Mouse (Mus musculus) liver, embryonic 12.5 days (tissue): ENCODE data around the gene Wdr1. TPM values are rescaled to one million over a fixed set of nuclear protein-coding genes. Genes with fewer than 3 reads are reported as not detected.
A peak's percentile ranks its signal among the peaks of the same experiment; 100 is the strongest.

Experiments used
- ATAC-seq: fragments of 200-750 bp; cut with Nextera tagmentation; 2 replicates; pipeline ENCODE4 v1.8.0; 2017; ENCODE audit warnings: moderate number of reproducible peaks, mild to moderate bottlenecking, moderate library complexity
- H3K27ac ChIP-seq: fragments of 300-500 bp; sonication (generic); 2 replicates; pipeline ENCODE4 v1.5.1; 2016; ENCODE audit warnings: mild to moderate bottlenecking
- H3K27me3 ChIP-seq: fragments of 300-500 bp; sonication (generic); replicated peaks from 2 replicates; pipeline ENCODE4 v1.6.1; 2016; ENCODE audit warnings: mild to moderate bottlenecking, moderate library complexity
- H3K36me3 ChIP-seq: fragments of 300-500 bp; sonication (generic); 2 replicates; pipeline ENCODE4 v1.6.1; 2016; ENCODE audit warnings: mild to moderate bottlenecking, moderate library complexity
- H3K4me1 ChIP-seq: fragments of 300-500 bp; sonication (generic); 2 replicates; pipeline ENCODE4 v1.6.1; 2016
- H3K4me2 ChIP-seq: fragments of 300-500 bp; sonication (generic); 2 replicates; pipeline ENCODE4 v1.6.1; 2016; ENCODE audit warnings: mild to moderate bottlenecking, moderate library complexity
- H3K4me3 ChIP-seq: fragments of 300-500 bp; sonication (generic); 2 replicates; pipeline ENCODE4 v1.5.1; 2016; ENCODE audit warnings: mild to moderate bottlenecking, moderate library complexity
- H3K9ac ChIP-seq: fragments of 300-500 bp; sonication (generic); 2 replicates; pipeline ENCODE4 v1.6.1; 2016; ENCODE audit warnings: mild to moderate bottlenecking, moderate library complexity
- H3K9me3 ChIP-seq: fragments of 300-500 bp; sonication (generic); replicated peaks from 2 replicates; pipeline ENCODE4 v1.6.1; 2016; ENCODE audit warnings: mild to moderate bottlenecking, moderate library complexity
- WGBS: fragments of 180-500 bp; shearing (Covaris S2); methylation state at CpG from one replicate; pipeline ENCODE4 v1.1.7; 2016; ENCODE audit not compliant: insufficient replicate concordance; 5-methylcytosine and 5-hydroxymethylcytosine counted together
- polyA plus RNA-seq: library from polyadenylated mRNA; unstranded; fragments of >200 nt; fragmentation: Nextera tagmentation; extraction: Ambion mirVana; gene quantifications from 2 replicates; pipeline ENCODE4 v1.2.1, GENCODE M21; 2016

Gene Wdr1
- polyA plus RNA-seq, 1 experiment from 2014 or later = 131 TPM

DNA sequence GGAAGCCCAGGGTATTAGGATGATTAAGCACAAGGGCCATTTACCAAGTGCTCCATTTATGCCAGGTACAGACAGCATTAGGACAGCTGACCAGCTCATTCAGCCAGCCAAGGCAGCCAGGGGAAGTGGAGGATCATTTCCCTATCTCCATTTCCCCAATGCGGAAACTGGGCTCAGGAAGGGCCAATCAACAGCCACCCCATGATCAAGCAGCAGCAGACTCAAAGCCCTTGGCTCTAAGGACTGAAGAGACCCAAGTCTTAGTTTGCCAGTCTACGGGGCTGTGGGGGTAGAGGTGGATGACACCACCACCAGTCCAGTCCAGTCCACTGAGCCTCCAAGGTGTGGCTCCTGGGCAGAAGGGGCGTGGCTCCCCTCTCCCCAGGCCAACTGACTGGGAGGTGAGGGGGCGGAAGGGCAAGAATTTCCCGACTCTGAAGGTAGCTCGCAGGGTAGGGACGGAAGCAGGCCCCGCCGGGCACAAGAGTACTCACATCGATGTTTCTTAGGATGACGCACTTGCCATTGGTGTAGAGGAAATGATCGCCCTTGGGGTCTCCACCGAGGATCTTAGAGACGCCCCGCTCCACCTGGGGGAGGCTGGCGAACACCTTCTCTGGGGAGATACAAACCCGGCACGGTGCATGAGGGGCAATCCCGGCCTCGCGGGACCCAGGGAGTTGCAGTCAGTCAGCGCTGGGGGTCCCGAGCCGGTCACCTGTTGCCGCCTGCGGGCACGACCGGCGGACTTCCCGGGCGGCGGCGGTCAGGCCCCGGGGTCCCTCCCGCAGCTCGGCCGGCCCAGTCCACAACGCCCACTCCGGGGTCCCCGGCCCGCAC lies 2.2 kb downstream of the Wdr1 start:
- Histone ChIP-seq H3K4me3 (peak overlapping the region; percentile 94), H3K27me3 (no peaks in the 10 kb centered on the region), H3K4me2 (peak overlapping the region; percentile 94), H3K9ac (peak overlapping the region; percentile 98), H3K9me3 (no peaks in the 10 kb centered on the region), H3K36me3 (peaks cover 41% of the 10 kb centered on the region), H3K4me1 (peaks cover 50% of the 10 kb centered on the region), H3K27ac (peak overlapping the region; percentile 96)
- WGBS = under 1% methylated on average over 41 of the region's 41 CpGs
- peak; percentile 33 for ATAC-seq

DNA sequence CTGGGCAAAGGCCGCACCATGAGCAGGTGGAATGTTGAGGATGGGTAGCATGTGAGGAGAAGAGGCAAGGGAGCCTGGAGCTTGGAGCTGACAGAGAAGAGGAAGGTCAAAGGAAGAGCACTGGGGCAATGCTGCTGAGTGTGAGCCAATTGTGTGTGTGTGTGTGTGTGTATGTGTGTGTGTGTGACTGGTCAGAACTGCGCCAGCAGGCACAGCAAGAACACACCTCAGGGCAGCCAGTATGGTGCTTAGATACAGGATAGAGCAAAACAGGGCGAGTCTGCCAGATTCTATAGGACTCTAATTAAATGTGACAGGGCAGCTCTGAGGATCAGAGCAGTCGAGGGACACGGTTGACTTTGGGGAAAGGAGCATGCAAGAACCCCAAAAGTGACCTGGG lies 4.2 kb downstream of the Wdr1 start:
- WGBS = 81% methylated on average over 5 of the region's 5 CpGs
- peaks cover 65% of the 10 kb centered on the region for H3K4me1 ChIP-seq
- peaks cover 61% of the 10 kb centered on the region for H3K36me3 ChIP-seq
- no peak overlapping the region for H3K4me3 ChIP-seq
- no peak overlapping the region for H3K27ac ChIP-seq
- no peak overlapping the region for H3K9ac ChIP-seq
- ATAC-seq = no peak
- H3K27me3 ChIP-seq = no peaks in the 10 kb centered on the region
- no peaks in the 10 kb centered on the region for H3K9me3 ChIP-seq
- no peak overlapping the region for H3K4me2 ChIP-seq

DNA sequence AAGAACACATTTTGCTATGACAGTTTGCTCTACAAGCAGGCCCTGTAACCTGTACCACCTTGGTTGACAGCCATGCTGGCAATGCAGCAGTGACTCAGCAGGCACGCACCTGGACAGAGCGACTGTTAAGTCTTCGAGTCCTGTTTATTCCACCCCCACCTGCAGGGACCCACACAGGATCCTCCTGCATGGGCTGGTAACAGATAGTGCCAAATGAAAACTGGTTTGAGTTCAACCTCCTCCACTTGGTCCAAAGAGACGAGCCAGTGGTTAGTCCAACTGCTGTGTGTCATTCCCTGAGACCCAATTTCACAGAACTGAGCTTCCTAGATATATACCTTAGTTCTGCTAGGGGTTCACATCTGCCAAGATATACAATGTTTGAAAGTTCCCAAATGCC lies 5.2 kb downstream of the Wdr1 start:
- H3K36me3 ChIP-seq = peaks cover 71% of the 10 kb centered on the region
- no peak overlapping the region for H3K4me2 ChIP-seq
- H3K9me3 ChIP-seq = no peaks in the 10 kb centered on the region
- H3K27ac ChIP-seq = no peak overlapping the region
- peaks cover 67% of the 10 kb centered on the region for H3K4me1 ChIP-seq
- no peak overlapping the region for H3K4me3 ChIP-seq
- no peak overlapping the region for H3K9ac ChIP-seq
- 90% methylated on average over 4 of the region's 4 CpGs for WGBS
- ATAC-seq = no peak
- no peaks in the 10 kb centered on the region for H3K27me3 ChIP-seq

DNA sequence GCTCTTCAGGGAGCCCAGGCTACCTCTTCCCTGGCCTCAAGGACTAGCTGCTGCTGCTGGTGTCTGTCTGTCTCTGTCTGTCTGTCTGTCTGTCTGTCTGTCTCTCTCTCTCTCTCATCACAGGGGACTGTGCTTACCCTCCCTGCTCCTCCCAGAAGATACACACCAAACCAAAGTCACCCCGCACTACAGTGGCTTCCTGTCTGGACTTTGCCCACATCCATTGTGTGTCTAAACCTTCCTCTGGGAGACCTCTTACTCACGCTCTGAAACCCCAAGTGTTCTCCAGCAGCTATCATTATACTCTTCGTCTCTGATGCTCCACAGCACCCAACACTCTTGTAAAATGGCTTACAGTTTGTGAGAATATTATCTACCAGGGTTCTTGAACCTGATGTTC lies 6.6 kb downstream of the Wdr1 start:
- Histone ChIP-seq H3K4me3 (no peak overlapping the region), H3K9ac (no peak overlapping the region), H3K27me3 (no peaks in the 10 kb centered on the region), H3K4me2 (no peak overlapping the region), H3K4me1 (peaks cover 59% of the 10 kb centered on the region), H3K9me3 (no peaks in the 10 kb centered on the region), H3K36me3 (peaks cover 85% of the 10 kb centered on the region), H3K27ac (no peak overlapping the region)
- no peak for ATAC-seq
- 80% methylated on average over 3 of the region's 3 CpGs for whole genome bisulfite sequencing

DNA sequence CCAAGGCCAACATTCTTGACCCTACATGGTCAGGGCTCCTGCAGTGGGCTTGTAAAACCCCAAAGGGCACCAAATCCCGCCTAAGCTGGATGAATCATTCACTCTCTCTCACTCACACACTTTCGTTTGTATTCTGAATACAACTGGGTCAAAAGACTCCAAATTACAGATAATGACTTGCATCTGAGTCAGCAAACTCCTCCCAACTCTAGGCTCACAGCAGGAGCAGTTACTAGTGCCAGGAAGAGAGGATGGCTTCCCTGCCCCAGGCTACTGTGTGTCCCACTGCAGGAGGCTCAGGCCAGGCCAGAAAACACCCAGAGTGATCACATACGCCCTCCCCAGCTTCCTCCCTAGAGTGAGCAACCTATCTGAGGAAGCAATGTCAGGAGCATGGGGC lies 9.1 kb downstream of the Wdr1 start:
- peaks cover 99% of the 10 kb centered on the region for H3K36me3 ChIP-seq
- H3K4me2 ChIP-seq = no peak overlapping the region
- no peaks in the 10 kb centered on the region for H3K27me3 ChIP-seq
- ATAC-seq = peak; percentile 35; the same call in 1 of the 2 replicates
- peaks cover 46% of the 10 kb centered on the region for H3K4me1 ChIP-seq
- H3K9me3 ChIP-seq = no peaks in the 10 kb centered on the region
- no peak overlapping the region for H3K9ac ChIP-seq
- no peak overlapping the region for H3K4me3 ChIP-seq
- 62% methylated on average over 3 of the region's 3 CpGs for WGBS
- H3K27ac ChIP-seq = 0 out of 2 replicates have a peak overlapping the region, but pooled peaks have one; percentile 37

DNA sequence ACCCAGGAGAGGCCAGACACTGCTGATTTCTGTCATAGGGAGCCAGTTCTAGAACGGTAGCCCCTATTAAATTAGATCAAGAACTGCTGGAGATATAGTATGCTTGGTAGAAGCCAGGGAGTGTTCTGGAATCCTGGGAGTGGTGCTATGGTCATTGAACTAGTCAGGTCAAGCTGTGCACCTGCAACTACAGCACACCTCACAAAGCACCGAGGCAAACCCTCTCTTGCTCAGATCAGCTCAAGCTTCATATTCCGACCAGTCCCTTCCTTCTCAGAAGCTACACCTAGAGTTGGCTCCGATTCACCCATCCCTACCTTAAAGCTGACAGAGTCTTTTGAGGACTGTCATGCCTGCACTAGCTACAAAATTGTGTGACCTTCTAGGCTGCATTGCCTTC lies 9.5 kb downstream of the Wdr1 start:
- H3K36me3 ChIP-seq = peaks cover 99% of the 10 kb centered on the region
- H3K27ac ChIP-seq = no peak overlapping the region
- no peak overlapping the region for H3K9ac ChIP-seq
- peaks cover 46% of the 10 kb centered on the region for H3K4me1 ChIP-seq
- H3K4me3 ChIP-seq = no peak overlapping the region
- H3K9me3 ChIP-seq = no peaks in the 10 kb centered on the region
- no peak for ATAC-seq
- H3K27me3 ChIP-seq = no peaks in the 10 kb centered on the region
- no peak overlapping the region for H3K4me2 ChIP-seq
- WGBS = 77% methylated on average over 4 of the region's 4 CpGs

DNA sequence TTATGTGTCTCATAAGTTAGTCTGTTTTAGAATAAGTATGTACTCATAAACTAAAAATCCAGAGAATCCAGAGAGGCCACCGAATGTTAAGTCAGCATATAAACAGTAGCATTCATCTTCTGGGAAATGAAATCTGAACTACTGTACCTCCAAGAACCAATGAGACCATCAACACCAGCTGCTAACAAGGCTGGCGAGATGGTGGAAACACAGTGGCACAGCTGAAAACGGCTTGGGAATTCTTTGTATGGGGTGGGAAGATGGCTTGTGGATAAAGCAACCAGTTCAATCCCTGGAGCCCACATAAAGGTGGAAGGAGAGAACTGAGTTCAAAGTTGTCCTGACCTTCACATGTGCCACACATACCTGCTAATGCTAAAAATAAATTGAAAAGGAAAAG lies 10.4 kb downstream of the Wdr1 start:
- 72% methylated on average over 3 of the region's 3 CpGs for WGBS
- Histone ChIP-seq H3K36me3 (peaks cover 99% of the 10 kb centered on the region), H3K4me1 (peaks cover 41% of the 10 kb centered on the region)

DNA sequence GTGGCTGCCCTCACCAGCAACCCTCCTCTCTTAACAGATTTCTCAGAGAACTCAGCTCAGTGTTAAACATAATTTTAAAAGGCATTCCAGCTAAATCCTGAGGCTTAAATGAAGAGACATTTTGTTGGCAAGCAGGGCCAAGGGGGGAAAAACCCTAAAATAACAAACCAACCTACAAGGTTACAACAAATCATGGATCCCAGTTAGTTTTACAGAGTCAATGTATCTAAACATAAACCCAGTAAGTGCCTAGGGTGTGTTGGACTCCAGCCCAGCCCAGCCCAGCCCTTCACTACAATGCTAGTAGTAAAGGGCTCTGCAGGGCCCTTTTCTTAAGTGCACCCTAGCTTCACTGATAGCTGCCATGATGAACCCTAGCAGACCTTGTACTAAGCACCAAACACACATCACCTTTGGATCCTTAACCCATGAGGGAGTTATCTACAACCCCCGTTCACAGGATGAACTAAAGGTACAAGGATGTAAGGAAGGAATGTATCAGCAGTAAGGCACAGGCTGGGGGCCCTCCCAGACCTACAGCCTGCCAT lies 12.7 kb downstream of the Wdr1 start:
- Histone ChIP-seq H3K9me3 (no peaks in the 10 kb centered on the region), H3K4me3 (no peak overlapping the region), H3K9ac (no peak overlapping the region), H3K27me3 (no peaks in the 10 kb centered on the region), H3K4me1 (peaks cover 26% of the 10 kb centered on the region), H3K36me3 (peaks cover 100% of the 10 kb centered on the region), H3K4me2 (no peak overlapping the region), H3K27ac (no peak overlapping the region; the same call in 1 of the 2 replicates)
- ATAC-seq = no peak
- WGBS = 64% methylated on average over 1 of the region's 1 CpGs

More for the DNA sequence above, 10.4 kb downstream of the Wdr1 start:
- H3K4me2 ChIP-seq = no peak overlapping the region
- no peak overlapping the region for H3K9ac ChIP-seq
- H3K4me3 ChIP-seq = no peak overlapping the region
- no peak for ATAC-seq
- H3K27me3 ChIP-seq = no peaks in the 10 kb centered on the region
- H3K9me3 ChIP-seq = no peaks in the 10 kb centered on the region
- H3K27ac ChIP-seq = no peak overlapping the region

DNA sequence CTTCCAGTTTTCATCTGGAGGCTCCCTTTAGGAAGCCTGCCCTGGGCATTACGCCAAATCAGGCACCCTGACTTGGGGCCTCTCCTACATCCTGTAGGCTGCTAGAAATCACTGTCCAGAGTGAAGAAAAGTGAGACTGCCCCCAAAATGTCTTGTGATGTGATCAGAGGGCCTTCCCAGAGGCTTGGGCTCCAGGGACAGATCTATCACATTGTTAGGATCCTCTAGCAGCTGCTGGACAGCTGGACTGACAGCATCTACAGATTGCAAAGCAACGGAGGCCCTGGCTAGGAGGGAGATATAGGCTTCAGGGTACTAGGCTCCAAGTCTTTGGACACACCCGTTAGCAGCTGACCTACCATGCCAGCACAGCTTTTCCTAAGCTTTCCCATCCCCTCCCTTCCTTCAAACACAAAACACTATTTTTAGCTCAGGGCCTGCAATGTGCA lies 13.5 kb downstream of the Wdr1 start:
- Histone ChIP-seq H3K27ac (peak overlapping the region; percentile 29; the same call in 1 of the 2 replicates), H3K9me3 (no peaks in the 10 kb centered on the region), H3K36me3 (peaks cover 100% of the 10 kb centered on the region), H3K4me1 (peaks cover 19% of the 10 kb centered on the region), H3K9ac (no peak overlapping the region), H3K27me3 (no peaks in the 10 kb centered on the region), H3K4me3 (no peak overlapping the region), H3K4me2 (no peak overlapping the region)
- 75% methylated on average over 3 of the region's 3 CpGs for WGBS
- ATAC-seq = no peak

DNA sequence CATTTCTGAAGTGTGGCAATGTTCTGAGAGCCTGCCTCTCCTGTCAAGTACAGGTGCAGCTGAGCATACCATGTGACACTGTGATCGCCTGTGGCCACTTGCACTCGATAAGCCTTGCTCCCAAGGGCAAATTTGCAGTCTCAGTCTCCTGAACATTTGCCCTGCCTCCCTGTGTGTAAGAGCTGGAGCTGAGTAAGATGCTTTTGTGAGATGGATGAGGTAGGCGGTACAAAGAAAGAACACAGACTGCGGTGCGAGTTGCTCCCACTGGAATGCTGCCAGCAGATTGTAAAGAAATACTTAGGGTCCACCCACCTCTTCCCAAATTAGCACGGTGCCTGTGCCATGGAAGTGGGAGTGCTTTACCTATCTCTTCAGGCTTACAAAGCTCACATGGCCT lies 15.6 kb downstream of the Wdr1 start:
- H3K27ac ChIP-seq = no peak overlapping the region
- no peak overlapping the region for H3K4me3 ChIP-seq
- H3K4me2 ChIP-seq = no peak overlapping the region
- H3K9ac ChIP-seq = no peak overlapping the region
- WGBS = 74% methylated on average over 6 of the region's 6 CpGs
- no peaks in the 10 kb centered on the region for H3K9me3 ChIP-seq
- no peak for ATAC-seq
- no peaks in the 10 kb centered on the region for H3K27me3 ChIP-seq
- peaks cover 100% of the 10 kb centered on the region for H3K36me3 ChIP-seq
- peaks cover 8% of the 10 kb centered on the region for H3K4me1 ChIP-seq

DNA sequence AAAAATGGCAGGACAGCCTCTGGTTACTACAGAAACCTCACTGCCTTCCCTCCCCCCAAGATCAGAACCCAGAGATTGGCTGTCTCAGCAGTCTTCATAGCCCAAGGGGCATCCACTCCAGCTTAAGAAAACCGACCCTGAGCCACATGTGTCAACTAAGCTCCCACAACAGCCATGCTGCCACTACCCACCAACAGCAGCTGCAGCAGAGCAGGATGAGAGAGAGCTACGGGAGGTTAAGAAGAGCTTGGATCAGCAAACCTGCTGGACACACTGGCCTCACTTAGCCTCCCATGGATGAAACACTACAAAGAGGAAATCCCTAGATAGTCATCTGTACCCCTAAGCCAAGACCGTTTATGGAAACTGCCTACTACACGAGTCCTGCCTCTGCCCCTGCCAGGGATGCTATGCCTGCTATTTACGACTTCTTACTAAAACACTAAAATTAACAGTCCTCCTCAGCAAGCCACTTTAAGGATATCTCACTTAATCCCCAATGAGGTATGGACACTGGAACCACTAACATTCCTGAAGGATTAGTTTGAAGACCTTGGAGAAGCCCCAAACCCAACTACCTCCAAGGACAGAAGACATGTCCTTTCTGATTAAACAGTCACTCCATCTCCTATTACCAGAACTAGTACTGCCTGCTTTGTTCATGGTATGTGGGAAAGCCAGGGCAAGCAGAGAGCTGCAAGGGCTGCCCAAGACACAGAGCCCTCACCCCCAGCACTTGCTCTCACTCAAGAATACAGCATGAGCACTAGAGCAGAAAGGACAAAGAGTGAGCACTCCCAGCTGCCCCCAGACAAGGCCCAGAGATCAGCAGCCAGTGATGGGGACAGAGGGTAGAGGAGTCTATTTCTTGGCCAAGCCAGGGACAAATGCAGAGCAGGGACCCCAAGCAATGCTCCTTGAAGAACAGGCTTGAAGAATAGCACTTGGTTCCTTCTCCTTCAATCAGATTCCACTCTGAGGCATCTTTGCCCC lies 18.3 kb downstream of the Wdr1 start:
- Histone ChIP-seq H3K9ac (no peak overlapping the region), H3K9me3 (no peaks in the 10 kb centered on the region), H3K4me2 (no peak overlapping the region), H3K4me1 (peaks cover 12% of the 10 kb centered on the region), H3K36me3 (peaks cover 100% of the 10 kb centered on the region), H3K27ac (no peak overlapping the region), H3K4me3 (no peak overlapping the region), H3K27me3 (no peaks in the 10 kb centered on the region)
- 62% methylated on average over 5 of the region's 5 CpGs for WGBS
- no peak for ATAC-seq
